Mouse (Mus musculus): Measurements from ENCODE around the gene Trio. TPM values are rescaled to one million over a fixed set of nuclear protein-coding genes. Genes with fewer than 3 reads are reported as not detected.

Trio gene
- polyA plus RNA-seq, 1 experiment from 2014 or later = 44.7 TPM

- H3K27ac ChIP-seq (replicated peaks) = no peak overlapping the region
- H3K36me3 ChIP-seq = no peaks in the 10 kb centered on the region
- no peak for ATAC-seq (replicated peaks)
- H3K27me3 ChIP-seq = no peaks in the 10 kb centered on the region
- no peak overlapping the region for H3K9ac ChIP-seq (replicated peaks)
- no peak overlapping the region for H3K4me2 ChIP-seq (replicated peaks)
- whole genome bisulfite sequencing = 74% methylated on average over 13 of the region's 13 CpGs
- H3K4me1 ChIP-seq = peaks cover 32% of the 10 kb centered on the region
- H3K9me3 ChIP-seq = no peaks in the 10 kb centered on the region
- H3K4me3 ChIP-seq = no peak overlapping the region
Measured at GRCm38 (mm10) chr15:27981764-27982500, 43.7 kb downstream of the Trio start.

GRCm38 (mm10) chr15:27981258-27981657 lies 44.4 kb downstream of the Trio start:
- Histone ChIP-seq H3K27ac (replicated peaks) (no peak overlapping the region), H3K4me3 (no peak overlapping the region), H3K9me3 (no peaks in the 10 kb centered on the region), H3K4me2 (replicated peaks) (no peak overlapping the region), H3K4me1 (peaks cover 32% of the 10 kb centered on the region), H3K9ac (replicated peaks) (no peak overlapping the region), H3K27me3 (no peaks in the 10 kb centered on the region), H3K36me3 (no peaks in the 10 kb centered on the region)
- 61% methylated on average over 3 of the region's 3 CpGs for WGBS
- no peak for ATAC-seq (replicated peaks)

- WGBS = 93% methylated on average over 13 of the region's 13 CpGs
- Histone ChIP-seq H3K4me3 (no peak overlapping the region), H3K4me2 (replicated peaks) (no peak overlapping the region), H3K9me3 (no peaks in the 10 kb centered on the region), H3K27me3 (no peaks in the 10 kb centered on the region), H3K4me1 (peaks cover 28% of the 10 kb centered on the region), H3K27ac (replicated peaks) (no peak overlapping the region), H3K36me3 (no peaks in the 10 kb centered on the region), H3K9ac (replicated peaks) (no peak overlapping the region)
- ATAC-seq (replicated peaks) = no peak
Measured at GRCm38 (mm10) chr15:27980436-27980835, 45.2 kb downstream of the Trio start.

- ATAC-seq (replicated peaks) = no peak
Measured at GRCm38 (mm10) chr15:27976950-27977349, 48.7 kb downstream of the Trio start.

GRCm38 (mm10) chr15:27976366-27976765 lies 49.3 kb downstream of the Trio start:
- Histone ChIP-seq H3K4me1 (peaks cover 22% of the 10 kb centered on the region), H3K9ac (replicated peaks) (no peak overlapping the region), H3K4me3 (no peak overlapping the region), H3K4me2 (replicated peaks) (no peak overlapping the region), H3K9me3 (no peaks in the 10 kb centered on the region), H3K27ac (replicated peaks) (no peak overlapping the region), H3K36me3 (no peaks in the 10 kb centered on the region), H3K27me3 (no peaks in the 10 kb centered on the region)
- ATAC-seq (replicated peaks) = no peak

More at GRCm38 (mm10) chr15:27976950-27977349, 48.7 kb downstream of the Trio start:
- no peaks in the 10 kb centered on the region for H3K36me3 ChIP-seq
- no peak overlapping the region for H3K4me2 ChIP-seq (replicated peaks)
- 77% methylated on average over 4 of the region's 4 CpGs for WGBS
- no peaks in the 10 kb centered on the region for H3K9me3 ChIP-seq
- no peak overlapping the region for H3K27ac ChIP-seq (replicated peaks)
- H3K4me3 ChIP-seq = no peak overlapping the region
- peaks cover 27% of the 10 kb centered on the region for H3K4me1 ChIP-seq
- no peaks in the 10 kb centered on the region for H3K27me3 ChIP-seq
- no peak overlapping the region for H3K9ac ChIP-seq (replicated peaks)

GRCm38 (mm10) chr15:27974637-27975036 lies 51.0 kb downstream of the Trio start:
- WGBS = 78% methylated on average over 8 of the region's 8 CpGs
- Histone ChIP-seq H3K4me2 (replicated peaks) (no peak overlapping the region), H3K36me3 (no peaks in the 10 kb centered on the region), H3K9me3 (no peaks in the 10 kb centered on the region), H3K27me3 (no peaks in the 10 kb centered on the region), H3K27ac (replicated peaks) (0 out of 2 replicates have a peak overlapping the region, but pooled peaks have one; percentile 37), H3K4me1 (peaks cover 9% of the 10 kb centered on the region; the same call in 1 of the 2 replicates), H3K9ac (replicated peaks) (no peak overlapping the region), H3K4me3 (no peak overlapping the region)
- no peak for ATAC-seq (replicated peaks)

GRCm38 (mm10) chr15:27968183-27968582 lies 57.5 kb downstream of the Trio start:
- 81% methylated on average over 8 of the region's 8 CpGs for WGBS
- no peak overlapping the region for H3K9ac ChIP-seq (replicated peaks)
- no peak overlapping the region for H3K27ac ChIP-seq (replicated peaks)
- peaks cover 14% of the 10 kb centered on the region for H3K4me1 ChIP-seq
- H3K27me3 ChIP-seq = no peaks in the 10 kb centered on the region
- H3K4me2 ChIP-seq (replicated peaks) = no peak overlapping the region
- ATAC-seq (replicated peaks) = no peak
- no peaks in the 10 kb centered on the region for H3K9me3 ChIP-seq
- H3K4me3 ChIP-seq = no peak overlapping the region
- no peaks in the 10 kb centered on the region for H3K36me3 ChIP-seq

GRCm38 (mm10) chr15:27967128-27967876 lies 58.3 kb downstream of the Trio start:
- 71% methylated on average over 14 of the region's 14 CpGs for WGBS
- Histone ChIP-seq H3K4me1 (peaks cover 23% of the 10 kb centered on the region), H3K4me2 (replicated peaks) (no peak overlapping the region), H3K27me3 (no peaks in the 10 kb centered on the region), H3K27ac (replicated peaks) (no peak overlapping the region), H3K9ac (replicated peaks) (no peak overlapping the region), H3K4me3 (no peak overlapping the region), H3K36me3 (no peaks in the 10 kb centered on the region), H3K9me3 (no peaks in the 10 kb centered on the region)
- no peak for ATAC-seq (replicated peaks)

- Histone ChIP-seq H3K4me3 (no peak overlapping the region), H3K27ac (replicated peaks) (no peak overlapping the region), H3K9me3 (no peaks in the 10 kb centered on the region), H3K36me3 (no peaks in the 10 kb centered on the region), H3K4me2 (replicated peaks) (no peak overlapping the region), H3K9ac (replicated peaks) (no peak overlapping the region), H3K4me1 (peaks cover 43% of the 10 kb centered on the region), H3K27me3 (no peaks in the 10 kb centered on the region)
- ATAC-seq (replicated peaks) = no peak
- WGBS = 80% methylated on average over 6 of the region's 6 CpGs
Measured at GRCm38 (mm10) chr15:27964877-27965276, 60.8 kb downstream of the Trio start.

GRCm38 (mm10) chr15:27963506-27963905 lies 62.1 kb downstream of the Trio start:
- Histone ChIP-seq H3K36me3 (no peaks in the 10 kb centered on the region), H3K4me3 (no peak overlapping the region), H3K27me3 (no peaks in the 10 kb centered on the region), H3K4me2 (replicated peaks) (no peak overlapping the region), H3K27ac (replicated peaks) (no peak overlapping the region), H3K9me3 (no peaks in the 10 kb centered on the region), H3K9ac (replicated peaks) (no peak overlapping the region), H3K4me1 (peaks cover 53% of the 10 kb centered on the region)
- WGBS = 91% methylated on average over 2 of the region's 2 CpGs
- ATAC-seq (replicated peaks) = no peak

GRCm38 (mm10) chr15:27960642-27961041 lies 65.0 kb downstream of the Trio start:
- peaks cover 62% of the 10 kb centered on the region for H3K4me1 ChIP-seq
- H3K4me2 ChIP-seq (replicated peaks) = no peak overlapping the region
- no peaks in the 10 kb centered on the region for H3K27me3 ChIP-seq
- no peak overlapping the region for H3K9ac ChIP-seq (replicated peaks)
- H3K4me3 ChIP-seq = no peak overlapping the region
- H3K9me3 ChIP-seq = no peaks in the 10 kb centered on the region
- ATAC-seq (replicated peaks) = no peak
- no peaks in the 10 kb centered on the region for H3K36me3 ChIP-seq
- 77% methylated on average over 9 of the region's 9 CpGs for WGBS
- H3K27ac ChIP-seq (replicated peaks) = no peak overlapping the region

- 55% methylated on average over 9 of the region's 9 CpGs for WGBS
- H3K4me3 ChIP-seq = no peak overlapping the region
- H3K27ac ChIP-seq (replicated peaks) = peak overlapping the region; percentile 57
- H3K36me3 ChIP-seq = no peaks in the 10 kb centered on the region
- H3K9me3 ChIP-seq = no peaks in the 10 kb centered on the region
- ATAC-seq (replicated peaks) = peak; percentile 38; the same call in 1 of the 2 replicates
- peaks cover 68% of the 10 kb centered on the region for H3K4me1 ChIP-seq
- no peak overlapping the region for H3K9ac ChIP-seq (replicated peaks)
- no peaks in the 10 kb centered on the region for H3K27me3 ChIP-seq
- no peak overlapping the region for H3K4me2 ChIP-seq (replicated peaks)
Measured at GRCm38 (mm10) chr15:27957867-27958266, 67.8 kb downstream of the Trio start.

Data from forebrain, embryonic 15.5 days (tissue).